Mouse (Mus musculus) forebrain, embryonic 11.5 days (tissue): ENCODE results near the gene Srp9. TPM values are rescaled to one million over a fixed set of nuclear protein-coding genes. Genes with fewer than 3 reads are reported as not detected.
"Not testable (repeated sequence)": the region's sequence is repeated elsewhere in the genome, so short reads cannot be mapped to it uniquely, and the experiment has no call there.

Source experiments
- ATAC-seq: fragments of 200-750 bp; cut with Nextera tagmentation; replicated peaks from 2 replicates; pipeline ENCODE4 v1.8.0; 2017; ENCODE audit warnings: moderate TSS enrichment; ENCODE audit not compliant: low FRiP score
- DNase-seq: peaks from one replicate; pipeline ENCODE4 v3.0.0-alpha.2; 2017; ENCODE audit warnings: low spot score
- H3K27ac ChIP-seq: fragments of 300-500 bp; sonication (generic); 2 replicates; pipeline ENCODE4 v1.5.1; 2014; ENCODE audit warnings: low read depth, low read length
- H3K27me3 ChIP-seq: fragments of 300-500 bp; sonication (generic); 2 replicates; pipeline ENCODE4 v1.6.1; 2014; ENCODE audit warnings: mild to moderate bottlenecking, low read length, mixed read lengths; ENCODE audit not compliant: control insufficient read depth, insufficient read depth
- H3K36me3 ChIP-seq: fragments of 300-500 bp; sonication (generic); 2 replicates; pipeline ENCODE4 v1.6.1; 2014; ENCODE audit warnings: mild to moderate bottlenecking, low read length, moderate library complexity, mixed read lengths; ENCODE audit not compliant: control insufficient read depth, insufficient read depth
- H3K4me1 ChIP-seq: fragments of 300-500 bp; sonication (generic); replicated peaks from 2 replicates; pipeline ENCODE4 v1.6.1; 2014; ENCODE audit warnings: low read length, mixed read lengths; ENCODE audit not compliant: control insufficient read depth, insufficient read depth
- H3K4me2 ChIP-seq: fragments of 300-500 bp; sonication (generic); 2 replicates; pipeline ENCODE4 v1.6.1; 2014; ENCODE audit warnings: low read depth, mild to moderate bottlenecking, low read length, moderate library complexity, mixed read lengths; ENCODE audit not compliant: severe bottlenecking
- H3K4me3 ChIP-seq: fragments of 300-500 bp; sonication (generic); 2 replicates; pipeline ENCODE4 v1.5.1; 2014; ENCODE audit warnings: low read depth, low read length
- H3K9ac ChIP-seq: fragments of 300-500 bp; sonication (generic); 2 replicates; pipeline ENCODE4 v1.6.1; 2014; ENCODE audit warnings: low read length
- H3K9me3 ChIP-seq: fragments of 300-500 bp; sonication (generic); 2 replicates; pipeline ENCODE4 v1.6.1; 2016; ENCODE audit warnings: low read length, mixed read lengths; ENCODE audit not compliant: control insufficient read depth
- WGBS: fragments of 180-500 bp; shearing (Covaris S2); extraction: QIAGEN DNeasy Blood & Tissue Kit; methylation state at CpG from one replicate; pipeline ENCODE4 v1.1.7; 2014; 5-methylcytosine and 5-hydroxymethylcytosine counted together
- polyA plus RNA-seq: library from polyadenylated mRNA; unstranded; fragments of >200 nt; fragmentation: Nextera tagmentation; extraction: Ambion mirVana; gene quantifications from 2 replicates; pipeline ENCODE4 v1.2.1, GENCODE M21; 2014

Srp9 gene
- polyA plus RNA-seq, 1 experiment from 2014 or later: 151 TPM

DNA sequence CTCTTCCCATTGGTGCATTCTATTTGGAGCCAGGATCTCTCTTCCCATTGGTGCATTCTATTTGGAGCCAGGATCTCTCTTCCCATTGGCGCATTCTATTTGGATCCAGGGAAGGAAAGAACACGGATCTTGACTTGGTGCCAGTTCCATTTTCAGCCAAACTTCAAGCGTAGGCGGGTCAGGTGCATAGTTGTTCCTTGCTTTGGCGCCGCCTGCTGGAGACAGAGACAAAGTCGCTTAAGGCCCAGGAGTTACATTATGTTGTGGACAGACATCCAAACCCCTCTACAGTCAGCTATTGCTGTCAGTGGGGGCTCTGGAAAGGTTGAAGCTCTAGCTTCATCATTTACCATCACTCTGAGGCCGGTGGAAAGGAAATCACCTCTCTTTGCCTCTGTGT, 18.8 kb downstream of the Srp9 start:
- Histone ChIP-seq H3K27me3 (no peaks in the 10 kb centered on the region), H3K27ac (no peak overlapping the region), H3K4me2 (no peak overlapping the region), H3K9ac (no peak overlapping the region), H3K9me3 (no peaks in the 10 kb centered on the region), H3K36me3 (no peaks in the 10 kb centered on the region), H3K4me3 (no peak overlapping the region), H3K4me1 (no peaks in the 10 kb centered on the region)
- DNase-seq: no peak
- ATAC-seq: no peak
- 75% methylated on average over 8 of the region's 8 CpGs for WGBS

DNA sequence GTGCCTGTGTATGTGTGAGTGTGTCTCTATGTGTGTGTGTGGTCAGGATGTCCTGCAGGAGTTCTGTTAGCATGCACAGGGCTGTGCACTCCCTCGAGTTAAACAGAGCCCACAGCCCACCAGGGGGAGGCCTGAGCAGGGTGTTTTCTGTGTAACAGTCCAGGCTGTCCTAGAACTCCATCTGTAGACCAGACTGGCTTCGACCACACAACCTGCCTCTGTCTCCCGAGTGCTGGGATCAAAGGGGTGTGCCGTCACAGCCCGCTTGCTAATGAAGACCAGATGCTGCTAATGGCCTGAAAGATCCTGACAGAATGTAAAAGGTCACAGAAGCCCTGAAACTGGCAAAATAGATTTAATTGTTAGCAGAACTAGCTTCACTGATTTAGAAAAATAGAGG, 21.0 kb downstream of the Srp9 start:
- Histone ChIP-seq H3K4me3 (no peak overlapping the region), H3K36me3 (no peaks in the 10 kb centered on the region), H3K27me3 (no peaks in the 10 kb centered on the region), H3K4me1 (no peaks in the 10 kb centered on the region), H3K9me3 (no peaks in the 10 kb centered on the region), H3K4me2 (no peak overlapping the region), H3K9ac (no peak overlapping the region), H3K27ac (no peak overlapping the region)
- DNase-seq (no peak), ATAC-seq (no peak)
- WGBS: 47% methylated on average over 5 of the region's 5 CpGs

DNA sequence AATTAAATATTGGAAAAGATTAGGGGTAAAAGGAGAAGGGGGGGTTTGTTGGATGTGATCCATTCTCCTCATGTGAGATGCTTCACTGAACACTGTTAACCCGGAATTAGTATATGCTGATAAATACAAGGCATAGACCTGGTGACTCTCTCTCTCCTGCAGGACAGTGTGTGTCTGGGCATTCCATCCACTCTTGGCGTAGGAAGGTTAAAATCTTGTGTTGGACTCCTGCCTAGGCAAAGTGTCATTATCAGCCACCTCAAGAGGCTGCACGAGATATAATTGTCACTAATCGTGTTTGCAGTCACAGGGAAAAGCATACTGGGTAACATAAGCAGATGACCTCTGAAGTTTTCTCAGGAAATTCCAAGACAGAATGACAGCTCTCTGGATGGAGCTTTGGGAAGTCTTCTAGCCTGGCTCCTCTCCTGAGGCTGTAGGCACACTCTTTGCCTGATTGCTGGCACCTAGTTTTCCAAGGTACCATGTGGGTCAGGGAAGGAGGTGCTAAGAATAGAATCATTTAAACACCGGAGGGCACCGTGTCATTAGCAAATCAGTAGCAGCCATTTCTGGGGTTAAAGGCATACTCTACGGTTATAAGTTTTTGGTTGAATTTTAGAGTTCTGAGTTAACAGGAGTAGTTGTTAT, 24.5 kb downstream of the Srp9 start:
- no peak overlapping the region for H3K27ac ChIP-seq
- ATAC-seq (no peak), DNase-seq (no peak)
- no peak overlapping the region for H3K9ac ChIP-seq
- WGBS: 88% methylated on average over 7 of the region's 7 CpGs
- no peak overlapping the region for H3K4me3 ChIP-seq
- H3K27me3 ChIP-seq: no peaks in the 10 kb centered on the region
- no peak overlapping the region for H3K4me2 ChIP-seq
- no peaks in the 10 kb centered on the region for H3K9me3 ChIP-seq
- H3K36me3 ChIP-seq: no peaks in the 10 kb centered on the region
- no peaks in the 10 kb centered on the region for H3K4me1 ChIP-seq

DNA sequence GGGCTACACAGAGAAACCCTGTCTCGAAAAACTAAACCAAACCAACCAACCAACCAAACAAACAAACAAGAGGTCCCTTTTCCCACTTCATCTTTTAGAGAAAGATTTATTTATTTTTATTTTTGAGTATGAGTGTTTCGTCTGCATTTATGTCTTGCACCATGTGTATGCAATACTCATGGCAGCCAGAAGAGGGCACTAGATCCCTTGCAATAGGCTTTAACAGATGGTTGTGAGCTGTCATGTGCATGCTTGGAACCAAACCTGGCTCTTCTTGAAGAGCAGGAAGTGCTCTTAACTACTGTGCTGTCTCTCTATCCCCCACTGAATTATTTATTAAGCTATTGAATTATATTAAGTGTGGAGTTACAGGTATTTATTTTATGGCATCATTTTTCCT, 25.4 kb downstream of the Srp9 start:
- Histone ChIP-seq H3K4me3 (no peak overlapping the region), H3K9me3 (no peaks in the 10 kb centered on the region), H3K27me3 (no peaks in the 10 kb centered on the region), H3K4me2 (no peak overlapping the region), H3K9ac (no peak overlapping the region), H3K36me3 (no peaks in the 10 kb centered on the region), H3K27ac (no peak overlapping the region), H3K4me1 (no peaks in the 10 kb centered on the region)
- 84% methylated on average over 2 of the region's 2 CpGs for WGBS
- no peak for ATAC-seq
- DNase-seq: peak; percentile 63

DNA sequence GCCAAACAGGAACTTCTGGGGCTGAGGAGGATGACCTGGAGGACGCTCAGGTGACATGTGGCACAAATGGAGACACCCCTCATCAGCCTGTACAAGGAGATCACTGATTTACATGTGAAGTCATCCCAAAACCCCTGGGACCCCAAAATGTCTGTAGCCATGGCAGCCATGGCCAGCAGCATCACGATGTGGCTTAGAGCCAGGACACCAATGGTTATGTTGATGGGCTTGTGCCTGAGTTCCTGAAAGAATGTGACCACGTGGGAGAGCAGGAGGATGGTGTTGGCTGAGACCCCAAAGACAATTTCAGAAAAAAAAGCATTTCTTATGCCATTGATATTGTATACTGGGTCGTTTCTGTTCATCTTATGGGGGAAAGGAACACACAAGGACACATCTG, 33.2 kb downstream of the Srp9 start:
- H3K27me3 ChIP-seq: no peaks in the 10 kb centered on the region
- no peaks in the 10 kb centered on the region for H3K4me1 ChIP-seq
- no peak overlapping the region for H3K9ac ChIP-seq
- H3K36me3 ChIP-seq: no peaks in the 10 kb centered on the region
- no peaks in the 10 kb centered on the region for H3K9me3 ChIP-seq
- WGBS: 70% methylated on average over 4 of the region's 4 CpGs
- no peak overlapping the region for H3K4me2 ChIP-seq
- no peak overlapping the region for H3K27ac ChIP-seq
- no peak overlapping the region for H3K4me3 ChIP-seq
- no peak for DNase-seq
- no peak for ATAC-seq

DNA sequence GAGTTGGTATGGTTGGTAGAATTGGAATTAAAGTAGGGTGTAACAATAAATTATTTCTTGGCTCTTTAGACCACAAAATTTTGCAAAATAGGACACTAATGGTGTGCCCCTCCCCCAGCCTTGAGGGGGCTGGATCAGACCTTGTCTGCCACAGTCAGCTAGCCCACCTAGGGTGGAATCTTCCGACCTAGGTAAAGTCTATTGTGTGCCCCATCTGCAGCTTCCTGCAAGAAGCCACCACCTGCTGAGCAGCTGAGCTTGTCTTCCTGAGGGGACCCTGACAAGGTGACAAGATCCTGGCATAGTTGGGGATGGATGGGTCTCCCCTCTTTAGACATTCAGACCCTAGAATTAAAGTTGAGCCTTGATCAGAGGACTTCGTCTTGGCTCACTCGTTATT, 35.0 kb downstream of the Srp9 start:
- Histone ChIP-seq H3K4me3 (no peak overlapping the region), H3K4me1 (no peaks in the 10 kb centered on the region), H3K4me2 (no peak overlapping the region), H3K36me3 (no peaks in the 10 kb centered on the region), H3K27ac (no peak overlapping the region), H3K27me3 (no peaks in the 10 kb centered on the region), H3K9me3 (no peaks in the 10 kb centered on the region), H3K9ac (no peak overlapping the region)
- 83% methylated on average over 3 of the region's 3 CpGs for WGBS
- ATAC-seq (no peak), DNase-seq (no peak)

DNA sequence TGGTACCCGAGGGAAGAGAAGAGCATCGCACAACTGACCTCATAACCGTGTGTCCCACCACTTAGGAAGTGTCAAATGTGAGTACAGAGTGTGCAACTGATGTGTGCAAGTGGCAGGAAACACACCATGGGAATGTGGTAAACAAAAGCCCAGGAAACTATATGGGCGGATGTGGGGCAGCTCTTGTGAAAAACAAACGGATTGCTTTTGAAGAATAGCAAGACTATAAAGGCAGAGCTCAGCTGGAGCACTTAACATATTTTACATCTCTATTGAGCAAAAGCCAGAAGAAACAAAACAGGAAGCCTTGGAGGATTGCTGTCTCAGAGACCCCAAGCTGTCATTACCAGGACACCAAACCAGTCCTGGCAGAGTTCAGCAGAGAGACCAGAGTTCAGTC, 38.4 kb downstream of the Srp9 start:
- DNase-seq (no peak), ATAC-seq (no peak)
- Histone ChIP-seq H3K4me1 (no peaks in the 10 kb centered on the region), H3K4me3 (no peak overlapping the region), H3K9ac (no peak overlapping the region), H3K36me3 (no peaks in the 10 kb centered on the region), H3K27me3 (no peaks in the 10 kb centered on the region), H3K9me3 (no peaks in the 10 kb centered on the region), H3K27ac (no peak overlapping the region), H3K4me2 (no peak overlapping the region)
- 46% methylated on average over 5 of the region's 5 CpGs for WGBS

DNA sequence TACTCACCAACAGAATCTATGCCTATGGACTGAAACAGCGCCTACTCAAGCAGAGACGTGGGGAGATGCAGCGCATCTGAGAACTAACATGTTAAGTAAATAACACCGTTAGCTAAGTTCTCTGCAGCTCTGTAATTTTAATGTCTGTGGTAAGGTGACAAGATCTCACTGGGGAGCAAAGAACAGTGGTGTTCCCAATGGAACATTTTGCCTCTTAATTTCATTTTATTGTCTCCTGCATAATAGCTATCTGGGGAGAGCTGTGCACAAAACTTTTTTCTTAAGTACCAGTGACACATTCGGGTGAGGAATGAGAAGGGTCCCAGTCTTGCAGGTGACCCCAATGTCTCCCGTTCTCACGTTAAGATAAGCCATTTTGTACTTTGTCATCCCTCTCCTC, 39.8 kb downstream of the Srp9 start, which contains the start of gene Vmn1r1:
Vmn1r1 (minus strand) TSS at position 101 of the 400 bp plus-strand sequence.
- Histone ChIP-seq H3K9ac (no peak within 1 kb of the TSS), H3K4me2 (no peak within 1 kb of the TSS), H3K27me3 (no peaks in the 10 kb centered on the region), H3K4me1 (no peaks in the 10 kb centered on the region), H3K36me3 (no peaks in the 10 kb centered on the region), H3K4me3 (no peak within 1 kb of the TSS), H3K9me3 (no peaks in the 10 kb centered on the region), H3K27ac (no peak within 1 kb of the TSS)
- DNase-seq: no peak
- no peak for ATAC-seq
- WGBS: 88% methylated on average over 7 of the region's 7 CpGs

DNA sequence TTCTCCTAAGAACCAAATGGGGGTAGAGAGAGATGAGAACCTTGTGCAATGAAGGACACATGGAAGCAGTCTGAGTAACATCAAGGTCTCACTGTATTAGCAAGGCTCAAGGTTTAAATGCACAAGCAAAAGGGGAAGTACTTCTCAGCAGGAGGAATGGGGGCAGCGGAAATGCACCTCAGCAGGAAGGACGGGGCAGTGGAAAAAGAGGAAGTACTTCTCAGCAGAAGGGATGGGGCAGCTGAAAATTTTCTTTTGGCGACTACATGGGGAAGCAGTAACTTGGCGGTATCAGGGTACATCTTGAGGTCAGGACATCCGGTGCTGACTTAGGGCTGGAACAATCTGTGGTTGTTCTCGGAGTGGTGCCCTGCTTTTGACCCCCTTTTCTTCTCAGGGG, 45.7 kb downstream of the Srp9 start:
- H3K36me3 ChIP-seq, H3K4me3 ChIP-seq, H3K9ac ChIP-seq, H3K9me3 ChIP-seq, DNase-seq, H3K4me2 ChIP-seq, ATAC-seq, H3K27ac ChIP-seq, H3K27me3 ChIP-seq, H3K4me1 ChIP-seq: not testable (repeated sequence)
- 91% methylated on average over 6 of the region's 6 CpGs for WGBS
